Mouse (Mus musculus) limb, embryonic 15.5 days (tissue): ENCODE measurements around the gene Lrp2bp. TPM values are rescaled to one million over a fixed set of nuclear protein-coding genes. Genes with fewer than 3 reads are reported as not detected.

Source experiments
- ATAC-seq: fragments of 200-750 bp; cut with Nextera tagmentation; 2 replicates; pipeline ENCODE4 v1.8.0; 2017; ENCODE audit warnings: low read depth, moderate TSS enrichment; ENCODE audit not compliant: insufficient number of reproducible peaks, low FRiP score, low TSS enrichment
- H3K27ac ChIP-seq: fragments of 300-500 bp; sonication (generic); 2 replicates; pipeline ENCODE4 v1.5.1; 2015; ENCODE audit warnings: moderate library complexity, mild to moderate bottlenecking, inconsistent platforms
- H3K27me3 ChIP-seq: fragments of 300-500 bp; sonication (generic); 2 replicates; pipeline ENCODE4 v1.6.1; 2015; ENCODE audit warnings: inconsistent platforms
- H3K36me3 ChIP-seq: fragments of 300-500 bp; sonication (generic); 2 replicates; pipeline ENCODE4 v1.6.1; 2015; ENCODE audit warnings: inconsistent platforms
- H3K4me1 ChIP-seq: fragments of 300-500 bp; sonication (generic); 2 replicates; pipeline ENCODE4 v1.6.1; 2015; ENCODE audit warnings: inconsistent platforms
- H3K4me2 ChIP-seq: fragments of 300-500 bp; sonication (generic); 2 replicates; pipeline ENCODE4 v1.6.1; 2015; ENCODE audit warnings: mild to moderate bottlenecking, inconsistent platforms
- H3K4me3 ChIP-seq: fragments of 300-500 bp; sonication (generic); 2 replicates; pipeline ENCODE4 v1.5.1; 2015; ENCODE audit warnings: mild to moderate bottlenecking, inconsistent platforms
- H3K9ac ChIP-seq: fragments of 300-500 bp; sonication (generic); 2 replicates; pipeline ENCODE4 v1.6.1; 2015; ENCODE audit warnings: inconsistent platforms
- H3K9me3 ChIP-seq: fragments of 300-500 bp; sonication (generic); 2 replicates; pipeline ENCODE4 v1.6.1; 2016; ENCODE audit warnings: inconsistent platforms
- WGBS: fragments of 180-500 bp; shearing (Covaris S2); methylation state at CpG from one replicate; pipeline ENCODE4 v1.1.7; 2015; 5-methylcytosine and 5-hydroxymethylcytosine counted together
- polyA plus RNA-seq: library from polyadenylated mRNA; unstranded; fragments of >200 nt; fragmentation: Nextera tagmentation; extraction: Ambion mirVana; gene quantifications from 2 replicates; pipeline ENCODE4 v1.2.1, GENCODE M21; 2015

Gene Lrp2bp
- 0.33 and 0.57 TPM in 2 replicates for polyA plus RNA-seq

- Histone ChIP-seq H3K4me2 (peak within 1 kb of the TSS; percentile 84), H3K27ac (peak within 1 kb of the TSS; percentile 97), H3K4me1 (peaks cover 8% of the 10 kb centered on the region), H3K9ac (peak within 1 kb of the TSS; percentile 71), H3K4me3 (peak within 1 kb of the TSS; percentile 56), H3K9me3 (no peaks in the 10 kb centered on the region), H3K27me3 (no peaks in the 10 kb centered on the region), H3K36me3 (peaks cover 22% of the 10 kb centered on the region)
- 3% methylated on average over 22 of the region's 22 CpGs for WGBS
- no peak for ATAC-seq
These were observed at the start of gene Lrp2bp for GRCm38 (mm10) chr8:45999138-45999783. Gene Lrp2bp, plus strand, starts transcription at chr8:45999303.

- H3K36me3 ChIP-seq: no peaks in the 10 kb centered on the region
- no peak for ATAC-seq
- H3K4me1 ChIP-seq: no peaks in the 10 kb centered on the region
- H3K9ac ChIP-seq: no peak overlapping the region
- H3K9me3 ChIP-seq: no peaks in the 10 kb centered on the region
- no peaks in the 10 kb centered on the region for H3K27me3 ChIP-seq
- H3K4me3 ChIP-seq: no peak overlapping the region
- 51% methylated on average over 2 of the region's 2 CpGs for WGBS
- no peak overlapping the region for H3K27ac ChIP-seq
- no peak overlapping the region for H3K4me2 ChIP-seq
These were observed 48.5 kb upstream of the Lrp2bp start for GRCm38 (mm10) chr8:45950622-45951021.

- Histone ChIP-seq H3K27ac (no peak overlapping the region), H3K9me3 (no peaks in the 10 kb centered on the region; the same call in 1 of the 2 replicates), H3K36me3 (no peaks in the 10 kb centered on the region), H3K27me3 (no peaks in the 10 kb centered on the region), H3K4me1 (peaks cover 7% of the 10 kb centered on the region), H3K9ac (no peak overlapping the region), H3K4me2 (no peak overlapping the region), H3K4me3 (no peak overlapping the region)
- ATAC-seq: no peak
- 95% methylated on average over 12 of the region's 12 CpGs for WGBS
These were observed 28.2 kb upstream of the Lrp2bp start for GRCm38 (mm10) chr8:45970894-45971293.

GRCm38 (mm10) chr8:45973988-45974505 is 25.1 kb upstream of the Lrp2bp start:
- Histone ChIP-seq H3K4me2 (peak overlapping the region; percentile 66), H3K9me3 (no peaks in the 10 kb centered on the region; the same call in 1 of the 2 replicates), H3K4me1 (peaks cover 13% of the 10 kb centered on the region), H3K9ac (no peak overlapping the region), H3K27ac (peak overlapping the region; percentile 94), H3K4me3 (0 out of 2 replicates have a peak overlapping the region, but pooled peaks have one; percentile 61), H3K27me3 (no peaks in the 10 kb centered on the region), H3K36me3 (peaks cover 13% of the 10 kb centered on the region)
- ATAC-seq: no peak
- 63% methylated on average over 8 of the region's 8 CpGs for WGBS

- Histone ChIP-seq H3K4me2 (peak within 1 kb of the TSS; percentile 66), H3K9ac (peak within 1 kb of the TSS; percentile 62), H3K9me3 (no peaks in the 10 kb centered on the region; the same call in 1 of the 2 replicates), H3K27ac (peak within 1 kb of the TSS; percentile 94), H3K4me3 (peak within 1 kb of the TSS; percentile 61), H3K4me1 (peaks cover 13% of the 10 kb centered on the region), H3K27me3 (no peaks in the 10 kb centered on the region), H3K36me3 (peaks cover 15% of the 10 kb centered on the region)
- WGBS: under 1% methylated on average over 57 of the region's 57 CpGs
- ATAC-seq: peak; percentile 96
These were observed 23.8 kb upstream of the Lrp2bp start, which contains the start of the genes 1700029J07Rik and Ufsp2 for GRCm38 (mm10) chr8:45975126-45975836. Gene 1700029J07Rik, minus strand, starts transcription at chr8:45975252. Gene Ufsp2, plus strand, starts transcription at chr8:45975528.

GRCm38 (mm10) chr8:45975837-45976468 is 23.1 kb upstream of the Lrp2bp start:
- H3K27me3 ChIP-seq: no peaks in the 10 kb centered on the region
- peak overlapping the region; percentile 66 for H3K4me2 ChIP-seq
- H3K9me3 ChIP-seq: no peaks in the 10 kb centered on the region; the same call in 1 of the 2 replicates
- no peak for ATAC-seq
- H3K27ac ChIP-seq: peak overlapping the region; percentile 94
- 56% methylated on average over 11 of the region's 11 CpGs for WGBS
- H3K4me3 ChIP-seq: peak overlapping the region; percentile 61
- peak overlapping the region; percentile 62 for H3K9ac ChIP-seq
- H3K4me1 ChIP-seq: peaks cover 13% of the 10 kb centered on the region
- peaks cover 19% of the 10 kb centered on the region for H3K36me3 ChIP-seq

GRCm38 (mm10) chr8:45986665-45987064 is 12.4 kb upstream of the Lrp2bp start:
- Histone ChIP-seq H3K9ac (no peak overlapping the region), H3K27me3 (no peaks in the 10 kb centered on the region), H3K4me1 (no peaks in the 10 kb centered on the region), H3K9me3 (no peaks in the 10 kb centered on the region), H3K36me3 (peaks cover 44% of the 10 kb centered on the region), H3K4me2 (no peak overlapping the region), H3K4me3 (no peak overlapping the region), H3K27ac (no peak overlapping the region; the same call in 1 of the 2 replicates)
- WGBS: 50% methylated on average over 3 of the region's 3 CpGs
- ATAC-seq: no peak

GRCm38 (mm10) chr8:45988189-45988588 is 10.9 kb upstream of the Lrp2bp start:
- Histone ChIP-seq H3K4me1 (no peaks in the 10 kb centered on the region), H3K9me3 (no peaks in the 10 kb centered on the region), H3K4me2 (no peak overlapping the region), H3K27ac (no peak overlapping the region), H3K27me3 (no peaks in the 10 kb centered on the region), H3K36me3 (peaks cover 31% of the 10 kb centered on the region), H3K9ac (no peak overlapping the region), H3K4me3 (no peak overlapping the region)
- ATAC-seq: no peak
- WGBS: 52% methylated on average over 2 of the region's 2 CpGs

- WGBS: 84% methylated on average over 4 of the region's 4 CpGs
- no peak overlapping the region for H3K9ac ChIP-seq
- no peak for ATAC-seq
These were observed 8.3 kb upstream of the Lrp2bp start for GRCm38 (mm10) chr8:45990631-45991310.

GRCm38 (mm10) chr8:45994111-45994510 is 5.0 kb upstream of the Lrp2bp start:
- Histone ChIP-seq H3K27ac (no peak overlapping the region), H3K27me3 (no peaks in the 10 kb centered on the region), H3K36me3 (peaks cover 43% of the 10 kb centered on the region), H3K9ac (no peak overlapping the region), H3K9me3 (no peaks in the 10 kb centered on the region), H3K4me3 (no peak overlapping the region), H3K4me2 (no peak overlapping the region), H3K4me1 (peaks cover 2% of the 10 kb centered on the region)
- no peak for ATAC-seq
- WGBS: 96% methylated on average over 2 of the region's 2 CpGs

More at GRCm38 (mm10) chr8:45990631-45991310, 8.3 kb upstream of the Lrp2bp start:
- H3K36me3 ChIP-seq: peaks cover 36% of the 10 kb centered on the region
- H3K9me3 ChIP-seq: no peaks in the 10 kb centered on the region
- no peaks in the 10 kb centered on the region for H3K27me3 ChIP-seq
- no peak overlapping the region for H3K4me3 ChIP-seq
- H3K4me1 ChIP-seq: no peaks in the 10 kb centered on the region
- H3K4me2 ChIP-seq: no peak overlapping the region
- no peak overlapping the region for H3K27ac ChIP-seq

GRCm38 (mm10) chr8:45995576-45995975 is 3.5 kb upstream of the Lrp2bp start:
- H3K4me1 ChIP-seq: peaks cover 8% of the 10 kb centered on the region
- H3K9ac ChIP-seq: no peak overlapping the region
- H3K9me3 ChIP-seq: no peaks in the 10 kb centered on the region
- no peak overlapping the region for H3K4me3 ChIP-seq
- no peak overlapping the region for H3K27ac ChIP-seq
- H3K27me3 ChIP-seq: no peaks in the 10 kb centered on the region
- WGBS: 85% methylated on average over 3 of the region's 3 CpGs
- H3K36me3 ChIP-seq: peaks cover 35% of the 10 kb centered on the region
- no peak for ATAC-seq
- H3K4me2 ChIP-seq: no peak overlapping the region
